Mouse (Mus musculus) heart, embryonic 15.5 days (tissue): ENCODE measurements around the gene Gm28961. TPM values are rescaled to one million over a fixed set of nuclear protein-coding genes. Genes with fewer than 3 reads are reported as not detected.
"Not testable (repeated sequence)": the region's sequence is repeated elsewhere in the genome, so short reads cannot be mapped to it uniquely, and the experiment has no call there.

Experiments used
- ATAC-seq: fragments of 200-750 bp; cut with Nextera tagmentation; replicated peaks from 2 replicates; pipeline ENCODE4 v1.8.0; 2017; ENCODE audit warnings: low read depth, moderate TSS enrichment; ENCODE audit not compliant: insufficient number of reproducible peaks, insufficient read depth, low FRiP score
- H3K27ac ChIP-seq: fragments of 300-500 bp; sonication (generic); 2 replicates; pipeline ENCODE4 v1.5.1; 2015; ENCODE audit warnings: mild to moderate bottlenecking, inconsistent platforms
- H3K27me3 ChIP-seq: fragments of 300-500 bp; sonication (generic); 2 replicates; pipeline ENCODE4 v1.6.1; 2015; ENCODE audit warnings: inconsistent platforms
- H3K36me3 ChIP-seq: fragments of 300-500 bp; sonication (generic); 2 replicates; pipeline ENCODE4 v1.6.1; 2015; ENCODE audit warnings: mild to moderate bottlenecking, inconsistent platforms
- H3K4me1 ChIP-seq: fragments of 300-500 bp; sonication (generic); replicated peaks from 2 replicates; pipeline ENCODE4 v1.6.1; 2015; ENCODE audit warnings: inconsistent platforms
- H3K4me2 ChIP-seq: fragments of 300-500 bp; sonication (generic); 2 replicates; pipeline ENCODE4 v1.6.1; 2015; ENCODE audit warnings: inconsistent platforms, mild to moderate bottlenecking, moderate library complexity
- H3K4me3 ChIP-seq: fragments of 300-500 bp; sonication (generic); 2 replicates; pipeline ENCODE4 v1.5.1; 2015; ENCODE audit warnings: mild to moderate bottlenecking, inconsistent platforms
- H3K9ac ChIP-seq: fragments of 300-500 bp; sonication (generic); 2 replicates; pipeline ENCODE4 v1.6.1; 2015; ENCODE audit warnings: mild to moderate bottlenecking, inconsistent platforms
- H3K9me3 ChIP-seq: fragments of 300-500 bp; sonication (generic); replicated peaks from 2 replicates; pipeline ENCODE4 v1.6.1; 2016; ENCODE audit warnings: inconsistent platforms
- WGBS: fragments of 180-500 bp; shearing (Covaris S2); methylation state at CpG from one replicate; pipeline ENCODE4 v1.1.7; 2015; ENCODE audit warnings: mixed read lengths; 5-methylcytosine and 5-hydroxymethylcytosine counted together
- polyA plus RNA-seq: library from polyadenylated mRNA; unstranded; fragments of >200 nt; fragmentation: Nextera tagmentation; extraction: Ambion mirVana; gene quantifications from 2 replicates; pipeline ENCODE4 v1.2.1, GENCODE M21; 2015

Gm28961 gene
- not detected in 2 replicates for polyA plus RNA-seq

DNA sequence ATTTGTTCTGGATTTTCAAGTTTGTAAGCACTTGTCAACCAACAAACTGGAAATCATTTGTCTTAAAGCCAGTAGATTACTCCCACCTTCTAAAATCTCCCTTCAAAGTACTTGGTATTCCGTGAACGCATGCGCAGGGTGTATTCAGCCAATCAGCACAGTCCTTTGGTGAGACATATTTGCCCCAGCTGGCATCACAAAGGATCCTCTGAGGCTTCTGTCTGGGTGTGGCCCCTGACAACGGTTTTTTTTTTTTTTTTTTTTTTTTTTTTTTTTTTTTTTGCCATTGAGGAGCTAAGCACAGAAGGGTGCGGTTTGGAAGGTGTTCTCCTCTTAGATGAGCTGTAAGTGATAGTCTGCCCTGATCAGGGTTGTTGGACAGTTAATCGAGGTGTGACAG is at the start of gene Gm28961:
Gene Gm28961 (plus strand): TSS at position 301 of the 400 bp plus-strand sequence.
- WGBS: no CpG with 5 or more reads among the region's 6 CpGs
- ATAC-seq, H3K36me3 ChIP-seq, H3K27ac ChIP-seq, H3K9me3 ChIP-seq, H3K27me3 ChIP-seq, H3K4me1 ChIP-seq, H3K4me2 ChIP-seq, H3K9ac ChIP-seq, H3K4me3 ChIP-seq: not testable (repeated sequence)

Other genes starting within 250 kb of the Gm28961 start
- not detected in 2 replicates for gene Gm21943, start 172.0 kb upstream of the Gm28961 start, polyA plus RNA-seq